Mouse (Mus musculus): Measurements from ENCODE around the gene Tbr1.

DNA sequence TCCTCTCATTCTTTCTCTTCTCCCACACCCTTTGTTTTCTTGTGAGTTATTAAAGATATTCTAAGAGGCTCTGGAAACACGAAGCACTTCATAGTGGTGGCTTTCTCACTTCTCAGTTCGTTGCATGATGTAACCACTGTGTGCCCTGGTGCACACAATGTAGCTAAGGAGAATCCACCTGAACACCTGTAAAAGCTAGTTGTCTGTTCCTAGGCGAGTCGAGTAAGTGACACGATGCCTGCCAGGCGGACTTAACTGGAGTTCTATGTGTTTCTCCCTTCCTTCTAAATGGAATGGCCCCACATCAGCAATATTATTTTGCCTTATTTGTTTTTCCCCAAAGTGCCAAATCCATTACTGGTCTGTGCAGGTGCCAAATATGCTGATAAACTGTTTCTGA, 10.4 kb downstream of the Tbr1 start:
- no peak for TF ChIP-seq CTCF (IDR thresholded peaks at IDR 0.05; ENCODE audit: insufficient read depth, low read length)
- no peak for TF ChIP-seq POLR2A (IDR thresholded peaks at IDR 0.05; ENCODE audit: borderline replicate concordance, extremely low read depth, low read depth, low read length)
